Mouse (Mus musculus) megakaryocyte-erythroid progenitor cell, adult 5 weeks (primary cell): ENCODE results near the gene Masp1. TPM values are rescaled to one million over a fixed set of nuclear protein-coding genes. Genes with fewer than 3 reads are reported as not detected.

Experiments
- polyA plus RNA-seq: library from polyadenylated mRNA; stranded (reverse); fragments of >175 nt; gene quantifications from 2 replicates; pipeline ENCODE4 v1.2.3, GENCODE M21; 2012

Gene Masp1
- polyA plus RNA-seq = not detected in 2 replicates

DNA sequence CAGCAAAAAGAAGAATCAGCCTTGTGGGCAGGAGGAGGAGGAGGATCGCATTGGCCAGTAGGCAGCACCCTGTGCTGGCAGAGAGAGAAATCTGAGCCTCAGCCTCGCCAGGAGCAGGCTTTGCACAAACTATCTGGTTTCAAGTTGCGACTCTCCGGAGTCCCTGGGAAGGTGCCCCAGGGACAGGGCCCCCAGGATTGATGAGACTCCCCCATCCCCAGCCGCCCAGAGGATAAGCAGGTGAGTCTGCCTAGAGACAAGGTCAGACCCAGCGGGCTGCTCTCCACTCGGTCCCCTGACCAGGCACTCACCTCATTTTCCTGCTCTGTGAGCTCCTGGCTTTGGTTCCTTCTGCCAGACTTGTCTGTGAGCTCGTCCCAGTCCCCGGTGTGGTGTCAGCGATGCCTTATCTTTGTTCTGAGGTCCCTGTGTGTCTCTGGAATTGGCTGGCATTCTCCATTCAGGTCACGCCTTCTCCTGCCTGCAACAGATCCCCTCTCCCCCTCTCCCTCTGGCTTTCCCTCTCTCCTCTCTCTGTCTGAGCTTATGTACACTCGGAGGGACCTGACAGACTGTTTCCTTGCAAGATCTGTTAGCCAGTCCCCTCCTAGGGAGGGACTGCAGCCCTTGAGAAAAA is at the start of gene Masp1, which contains the start of gene Rtp4:
Gene Masp1, minus strand, starts transcription at position 581 of the 637 bp plus-strand sequence.
Gene Rtp4, plus strand, starts transcription at position 57 of the 637 bp plus-strand sequence.

DNA sequence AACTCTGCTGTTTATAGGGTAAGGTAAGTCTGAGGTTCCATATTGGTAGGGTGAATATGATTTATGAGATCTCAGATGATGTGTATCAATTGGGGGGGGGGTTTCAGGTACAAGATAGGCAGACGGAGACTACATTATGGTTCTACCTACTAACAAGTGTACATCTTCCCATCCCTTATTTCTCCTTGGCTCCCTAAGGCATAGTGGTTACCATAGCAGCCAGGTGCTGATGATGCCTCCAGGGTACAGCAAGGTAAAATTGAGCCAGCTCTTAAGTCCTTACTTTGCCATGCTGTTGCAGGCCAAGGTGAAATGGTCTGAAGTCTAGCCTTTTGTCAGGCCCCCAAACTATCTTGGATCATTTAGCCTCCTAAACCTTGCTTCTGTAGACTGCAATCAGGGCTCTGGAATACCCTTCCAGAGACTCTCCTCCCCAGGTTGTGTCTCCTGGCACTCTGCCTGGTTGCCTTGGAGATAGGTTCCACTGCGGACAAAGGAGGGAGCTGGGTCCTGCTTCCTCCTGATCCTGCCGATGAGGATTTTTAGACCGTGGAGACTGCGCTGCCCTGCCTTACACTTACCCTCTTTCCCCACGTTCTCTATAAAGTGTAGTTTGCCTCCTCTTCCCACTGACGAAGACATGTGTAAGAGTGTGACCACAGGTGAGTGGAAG is 91.8 kb downstream of the Masp1 start, which contains the start of gene Rtp1:
Gene Rtp1, plus strand, starts transcription at position 487 of the 673 bp plus-strand sequence.

Other genes with a start within 250 kb of the Masp1 start
- not detected in 2 replicates for gene Rtp1, start 91.7 kb downstream of the Masp1 start, polyA plus RNA-seq
- 2.3 and 3.4 TPM in 2 replicates for gene Rtp4, start 524 bp downstream of the Masp1 start, polyA plus RNA-seq